Mouse (Mus musculus): ENCODE measurements around the gene Dlk1.

DNA sequence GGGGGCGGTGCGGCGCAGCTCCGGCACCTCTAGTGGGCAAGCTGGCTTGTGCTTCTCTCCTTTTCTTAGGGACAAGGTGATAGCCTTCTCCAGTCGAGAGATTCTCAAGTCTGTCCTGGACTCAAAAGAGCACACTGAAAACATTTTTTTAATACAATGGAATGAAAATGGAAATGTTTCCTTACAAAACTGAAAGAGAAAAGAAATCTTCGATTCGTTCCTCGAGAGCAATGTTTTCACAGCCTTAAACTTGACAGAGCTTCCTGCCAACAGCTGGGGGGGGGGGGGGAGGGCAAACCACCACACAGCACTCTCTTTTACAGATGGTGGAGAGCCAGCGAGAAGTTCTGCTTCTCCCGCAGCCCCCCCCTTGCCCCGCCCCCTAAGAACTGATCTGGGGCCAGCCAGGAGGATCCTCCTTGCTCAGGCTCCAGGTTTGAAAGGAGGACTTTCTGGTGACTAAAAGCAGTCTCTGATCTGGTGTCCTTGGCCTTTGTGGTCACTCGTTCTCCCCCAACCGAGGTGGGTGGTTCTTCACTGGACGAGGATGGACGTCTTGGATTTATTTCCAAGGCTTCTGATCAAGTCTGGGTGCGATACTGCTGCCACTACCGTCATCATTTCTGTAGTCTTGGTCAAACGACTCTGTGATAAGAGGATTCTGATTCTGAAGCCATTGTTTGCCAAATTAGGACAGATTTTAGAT lies 6.2 kb upstream of the Dlk1 start:
- TF ChIP-seq POLR2A (IDR thresholded peaks at IDR 0.05; ENCODE audit: extremely low read depth, insufficient read depth, low read length), result no peak
- no peak for TF ChIP-seq CTCF (IDR thresholded peaks at IDR 0.05; ENCODE audit: low read depth, low read length)

All from liver, adult 2 months (tissue).